Comparison of ENCODE assay signal across 7 mouse cellular contexts in the genomic region with DNA sequence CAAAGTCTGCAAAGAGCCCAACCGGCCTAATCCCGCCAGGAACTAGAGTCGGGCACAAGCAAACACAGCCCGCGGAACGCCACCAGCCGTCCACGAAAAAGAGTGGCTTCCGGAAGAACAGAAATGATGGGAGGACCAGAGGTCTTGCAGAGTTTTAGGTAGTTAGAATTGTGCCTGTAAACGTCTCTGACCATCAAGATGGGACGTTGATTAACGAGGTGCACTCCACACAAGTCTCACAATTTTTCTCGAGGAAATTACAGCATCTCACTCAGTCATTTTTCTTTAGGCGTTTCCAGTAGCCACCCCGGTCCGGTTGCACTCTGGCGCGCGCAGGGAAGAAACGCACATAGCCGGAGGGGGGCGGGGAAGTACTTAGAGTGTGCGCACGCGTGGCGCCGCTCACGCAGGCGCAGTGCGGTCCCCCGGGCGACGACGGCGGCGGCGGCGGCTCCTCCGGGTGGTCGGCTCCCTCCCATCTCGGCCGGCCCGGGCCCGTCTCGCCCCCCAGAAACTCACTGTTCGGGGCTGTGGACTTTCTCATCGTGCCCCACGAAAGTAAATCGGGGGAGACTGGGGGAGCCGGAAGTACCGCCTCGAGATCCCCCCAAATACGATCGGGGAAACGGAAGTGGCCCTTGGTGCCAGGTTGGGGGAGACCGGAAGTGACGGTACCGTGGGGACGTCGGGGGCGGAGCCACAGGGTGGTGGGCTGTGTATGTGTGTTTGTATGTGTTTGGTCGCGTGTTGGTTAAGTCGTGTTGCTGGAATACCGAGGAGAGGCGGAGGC. TPM values are rescaled to one million over a fixed set of nuclear protein-coding genes. Genes with fewer than 3 reads are reported as not detected.
A peak's percentile ranks its signal among the peaks of the same experiment; 100 is the strongest.
DNase-seq lines count a peak whose midpoint lies in the region; ATAC-seq lines count a peak whose summit lies in the region.

A gene (plus strand): TSS at position 378 of the 790 bp plus-strand sequence.

- under 1% methylated on average over 65 of the region's 66 CpGs for WGBS in intestine, embryonic 16.5 days
- WGBS in midbrain, embryonic 11.5 days, result under 1% methylated on average over 66 of the region's 66 CpGs

- no peaks in the 10 kb centered on the region for H3K27me3 ChIP-seq in intestine, embryonic 16.5 days (replicated peaks; ENCODE audit: control insufficient read depth, insufficient read depth, low read length)
- no peaks in the 10 kb centered on the region for H3K27me3 ChIP-seq in midbrain, embryonic 11.5 days (ENCODE audit: control insufficient read depth, insufficient read depth, low read length)

- peak within 1 kb of the TSS; percentile 64 for H3K4me2 ChIP-seq in intestine, embryonic 16.5 days (ENCODE audit: low read depth, low read length)
- H3K4me2 ChIP-seq in midbrain, embryonic 11.5 days, result peak within 1 kb of the TSS; percentile 85

- H3K36me3 ChIP-seq in intestine, embryonic 16.5 days (ENCODE audit: control insufficient read depth, insufficient read depth, low read length), result peaks cover 8% of the 10 kb centered on the region
- H3K36me3 ChIP-seq in midbrain, embryonic 11.5 days (ENCODE audit: control insufficient read depth, insufficient read depth, low read length), result peaks cover 4% of the 10 kb centered on the region

- ATAC-seq in intestine, embryonic 16.5 days, result peak; percentile 95
- ATAC-seq in midbrain, embryonic 11.5 days (ENCODE audit: low FRiP score), result peak; percentile 93

- peak within 1 kb of the TSS; percentile 84 for H3K27ac ChIP-seq in intestine, embryonic 16.5 days (ENCODE audit: low read length)
- H3K27ac ChIP-seq in midbrain, embryonic 11.5 days (ENCODE audit: low read depth, low read length), result peak within 1 kb of the TSS; percentile 91

- H3K4me3 ChIP-seq in intestine, embryonic 16.5 days (ENCODE audit: low read length), result peak within 1 kb of the TSS; percentile 71
- peak within 1 kb of the TSS; percentile 87 for H3K4me3 ChIP-seq in midbrain, embryonic 11.5 days (ENCODE audit: low read depth, low read length)

- H3K9me3 ChIP-seq in intestine, embryonic 16.5 days (ENCODE audit: control insufficient read depth, low read length), result no peaks in the 10 kb centered on the region
- no peaks in the 10 kb centered on the region for H3K9me3 ChIP-seq in midbrain, embryonic 11.5 days (ENCODE audit: control insufficient read depth, low read length)

- H3K4me1 ChIP-seq in intestine, embryonic 16.5 days (ENCODE audit: control insufficient read depth, insufficient read depth, low read length), result peaks cover 11% of the 10 kb centered on the region; the same call in 1 of the 2 replicates
- H3K4me1 ChIP-seq in midbrain, embryonic 11.5 days (ENCODE audit: control insufficient read depth, insufficient read depth, low read length), result peaks cover 12% of the 10 kb centered on the region

- intact Hi-C loops in left cerebral cortex, postnatal 36 days (cut with DNase I), result loop anchor here (1.0 kb wide), 1 partner anchor 29 kb away; a partner anchor contains a TSS

- peak within 1 kb of the TSS; percentile 69 for H3K9ac ChIP-seq in intestine, embryonic 16.5 days (ENCODE audit: low read depth, low read length)
- H3K9ac ChIP-seq in midbrain, embryonic 11.5 days (ENCODE audit: low read length), result peak within 1 kb of the TSS; percentile 76

- DNase-seq in adrenal gland, adult 2 months, result peak; percentile 95
- peak; percentile 92 for DNase-seq in embryo, embryonic 11.5 days (ENCODE audit: low read depth, low spot score)
- peak; percentile 93 to 96 for DNase-seq in gastrocnemius, postnatal 4 days (ENCODE audit: low spot score in 2 of 2)
- DNase-seq in left cerebral cortex, postnatal 36 days (ENCODE audit: low spot score in 2 of 2), result peak; percentile 96
- peak; percentile 99 for DNase-seq in midbrain, embryonic 11.5 days (ENCODE audit: low spot score, missing footprints)
- DNase-seq in skeletal muscle tissue, adult 2 months (ENCODE audit: low read depth, low spot score), result peak; percentile 91

RNA-seq across cellular contexts. Expression of the gene that starts here (rescaled TPM):
- total RNA-seq in adrenal gland, adult 2 months (2021), result 100 to 1,000 TPM; 389 to 403 TPM
- 433 and 470 TPM in 2 replicates for polyA plus RNA-seq in adrenal gland, adult 2 months (2012; rRNA removed)
- 100 to 1,000 TPM; 265 to 276 TPM for total RNA-seq in gastrocnemius, postnatal 4 days (2021)
- 37.5 and 41.3 TPM in 2 replicates for polyA plus RNA-seq in intestine, embryonic 16.5 days (2015; fragmentation: Nextera tagmentation; extraction: Ambion mirVana)
- total RNA-seq in left cerebral cortex, postnatal 36 days (2021), result 100 to 1,000 TPM; 302 to 324 TPM
- 96.0 and 104 TPM in 2 replicates for polyA plus RNA-seq in midbrain, embryonic 11.5 days (2014; fragmentation: Nextera tagmentation; extraction: Ambion mirVana)

Comparison
In these comparisons a context has a peak if more than half of its experiments do, and no peak if none do; other contexts are left out.
1. Peak in every context shown above with its lines: DNase-seq, ATAC-seq, H3K4me3 ChIP-seq and H3K27ac ChIP-seq.